Mouse (Mus musculus): Measurements from ENCODE around the gene Mtfr1l. TPM values are rescaled to one million over a fixed set of nuclear protein-coding genes. Genes with fewer than 3 reads are reported as not detected.

The Mtfr1l gene
- polyA plus RNA-seq, 1 experiment from 2014 or later, result 119 TPM

DNA sequence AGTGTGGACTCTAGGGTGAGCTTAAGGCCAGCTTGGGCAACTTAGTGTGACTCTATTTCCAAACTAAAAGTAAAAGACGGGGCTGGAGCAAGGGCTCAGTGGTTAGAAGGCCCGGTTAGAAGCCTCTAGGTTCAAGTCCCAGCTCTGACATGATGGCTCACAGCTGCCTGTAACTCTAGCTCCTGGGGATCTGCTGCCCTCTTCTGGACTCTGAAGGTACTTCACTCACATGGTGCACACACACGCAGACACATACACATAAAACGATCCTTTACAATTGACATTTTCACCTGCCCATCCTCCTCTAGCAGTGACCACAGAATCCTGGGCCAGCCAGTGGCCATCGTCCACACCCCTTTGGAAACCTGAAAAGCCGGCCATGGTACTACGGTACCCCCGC, 14.7 kb upstream of the Mtfr1l start:
- Histone ChIP-seq H3K36me3 (ENCODE audit: control insufficient read depth, insufficient read depth, low read length) (peaks cover 14% of the 10 kb centered on the region), H3K4me2 (replicated peaks; ENCODE audit: low read depth, low read length) (no peak overlapping the region), H3K4me1 (ENCODE audit: control insufficient read depth, insufficient read depth, low read length) (peaks cover 12% of the 10 kb centered on the region; the same call in 1 of the 2 replicates), H3K9me3 (ENCODE audit: control insufficient read depth, low read depth, low read length) (peaks cover 9% of the 10 kb centered on the region), H3K27ac (ENCODE audit: low read length) (no peak overlapping the region), H3K4me3 (ENCODE audit: low read depth, low read length) (no peak overlapping the region), H3K9ac (replicated peaks; ENCODE audit: low read depth, low read length) (no peak overlapping the region), H3K27me3 (ENCODE audit: control insufficient read depth, insufficient read depth, low read length) (no peaks in the 10 kb centered on the region)
- WGBS, result 96% methylated on average over 8 of the region's 8 CpGs
- no peak for ATAC-seq (ENCODE audit: insufficient number of reproducible peaks, insufficient read depth, low FRiP score, low read depth)

DNA sequence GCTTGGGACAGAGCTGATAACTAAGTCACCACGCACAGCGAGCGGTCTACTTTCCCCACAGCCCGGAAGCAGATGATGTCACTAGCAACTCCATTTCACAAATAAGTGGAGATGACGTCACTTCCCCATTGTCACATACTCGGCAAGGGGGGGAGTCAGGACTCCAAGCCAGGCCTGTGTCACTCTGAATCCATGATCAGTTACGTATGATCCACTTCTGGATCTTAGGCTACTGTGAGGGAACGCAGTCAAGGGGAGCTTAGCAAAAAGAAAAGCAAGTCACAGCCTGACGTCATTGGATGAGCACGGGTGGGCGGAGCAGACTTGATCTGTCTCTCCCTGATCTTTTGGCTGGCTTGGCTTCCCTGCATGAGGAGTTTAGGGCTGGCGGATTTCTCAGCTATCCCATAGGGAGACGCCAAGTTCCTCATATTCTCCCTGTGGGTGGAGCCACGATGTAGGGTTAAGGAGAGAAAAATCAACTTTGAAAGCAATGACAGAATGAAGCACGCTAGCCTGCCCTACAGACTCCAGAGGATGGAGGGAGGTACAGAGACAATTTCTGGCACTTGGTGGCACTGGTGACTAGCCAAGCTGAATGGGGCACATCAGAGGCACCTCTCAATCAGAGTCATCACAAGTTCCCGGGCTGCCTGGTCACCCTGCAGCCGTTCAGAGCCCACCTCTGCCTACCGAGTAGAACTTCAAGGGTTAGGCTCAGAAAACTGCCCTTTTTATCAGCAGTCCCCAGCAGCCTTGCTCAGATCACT, 13.2 kb upstream of the Mtfr1l start:
- H3K27me3 ChIP-seq (ENCODE audit: control insufficient read depth, insufficient read depth, low read length), result no peaks in the 10 kb centered on the region
- H3K4me2 ChIP-seq (replicated peaks; ENCODE audit: low read depth, low read length), result no peak overlapping the region
- no peak for ATAC-seq (ENCODE audit: insufficient number of reproducible peaks, insufficient read depth, low FRiP score, low read depth)
- 64% methylated on average over 18 of the region's 18 CpGs for WGBS
- no peak overlapping the region for H3K9ac ChIP-seq (replicated peaks; ENCODE audit: low read depth, low read length)
- no peak overlapping the region for H3K27ac ChIP-seq (ENCODE audit: low read length)
- peaks cover 24% of the 10 kb centered on the region for H3K36me3 ChIP-seq (ENCODE audit: control insufficient read depth, insufficient read depth, low read length)
- H3K4me3 ChIP-seq (ENCODE audit: low read depth, low read length), result no peak overlapping the region
- peaks cover 9% of the 10 kb centered on the region for H3K9me3 ChIP-seq (ENCODE audit: control insufficient read depth, low read depth, low read length)
- peaks cover 12% of the 10 kb centered on the region; the same call in 1 of the 2 replicates for H3K4me1 ChIP-seq (ENCODE audit: control insufficient read depth, insufficient read depth, low read length)

DNA sequence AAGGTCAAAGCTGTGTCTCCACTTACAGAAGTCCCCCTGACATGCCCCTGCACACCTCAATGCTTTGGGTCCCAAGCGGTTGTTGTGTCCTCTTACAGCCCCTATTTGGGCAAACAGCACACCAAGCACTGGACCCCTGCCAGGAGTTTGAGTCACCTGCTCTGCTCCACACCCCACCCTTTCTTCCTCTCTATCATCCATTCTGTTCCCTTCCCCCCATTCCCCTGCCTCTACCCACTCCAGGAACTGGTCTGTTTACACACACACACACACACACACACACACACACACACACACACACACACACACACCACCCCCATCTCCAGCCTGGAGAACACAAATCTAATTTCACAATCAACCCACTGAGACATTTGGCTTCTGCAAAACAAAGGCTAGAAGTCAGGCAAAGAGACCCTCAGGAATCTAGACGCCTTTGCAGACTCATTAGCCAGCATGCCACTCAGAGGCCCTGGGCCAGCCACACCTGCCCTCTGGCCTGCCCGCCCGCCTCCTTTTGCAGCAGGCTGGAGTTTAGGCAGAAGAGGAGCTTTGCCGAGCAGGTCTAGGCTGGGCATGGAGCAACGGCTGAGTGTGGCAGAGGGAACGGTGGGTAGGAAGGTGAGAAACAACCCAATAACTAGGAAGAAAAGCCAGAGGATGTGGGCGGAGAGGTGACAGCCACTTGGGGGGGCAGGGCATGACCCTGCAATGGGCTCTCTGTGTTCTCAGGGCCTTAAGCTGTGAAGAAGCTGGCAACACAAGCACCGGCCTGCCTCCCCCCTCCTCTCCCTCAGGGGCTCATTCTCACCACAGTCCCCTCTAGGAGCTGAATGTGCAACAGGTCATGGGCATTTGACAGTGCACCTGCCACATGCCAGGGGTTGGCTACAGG, 11.9 kb upstream of the Mtfr1l start:
- peaks cover 12% of the 10 kb centered on the region; the same call in 1 of the 2 replicates for H3K4me1 ChIP-seq (ENCODE audit: control insufficient read depth, insufficient read depth, low read length)
- 62% methylated on average over 9 of the region's 9 CpGs for WGBS
- H3K9ac ChIP-seq (replicated peaks; ENCODE audit: low read depth, low read length), result no peak overlapping the region
- 0 out of 2 replicates have a peak overlapping the region, but pooled peaks have one; percentile 11 for H3K27ac ChIP-seq (ENCODE audit: low read length)
- ATAC-seq (ENCODE audit: insufficient number of reproducible peaks, insufficient read depth, low FRiP score, low read depth), result no peak
- H3K27me3 ChIP-seq (ENCODE audit: control insufficient read depth, insufficient read depth, low read length), result no peaks in the 10 kb centered on the region
- peaks cover 9% of the 10 kb centered on the region for H3K9me3 ChIP-seq (ENCODE audit: control insufficient read depth, low read depth, low read length)
- H3K36me3 ChIP-seq (ENCODE audit: control insufficient read depth, insufficient read depth, low read length), result peaks cover 35% of the 10 kb centered on the region
- H3K4me3 ChIP-seq (ENCODE audit: low read depth, low read length), result no peak overlapping the region
- no peak overlapping the region for H3K4me2 ChIP-seq (replicated peaks; ENCODE audit: low read depth, low read length)

- WGBS, result 9% methylated on average over 5 of the region's 5 CpGs
- Histone ChIP-seq H3K4me3 (ENCODE audit: low read depth, low read length) (no peak overlapping the region), H3K9me3 (ENCODE audit: control insufficient read depth, low read depth, low read length) (no peaks in the 10 kb centered on the region), H3K27me3 (ENCODE audit: control insufficient read depth, insufficient read depth, low read length) (no peaks in the 10 kb centered on the region), H3K27ac (ENCODE audit: low read length) (no peak overlapping the region), H3K4me2 (replicated peaks; ENCODE audit: low read depth, low read length) (no peak overlapping the region), H3K9ac (replicated peaks; ENCODE audit: low read depth, low read length) (no peak overlapping the region), H3K36me3 (ENCODE audit: control insufficient read depth, insufficient read depth, low read length) (peaks cover 61% of the 10 kb centered on the region), H3K4me1 (ENCODE audit: control insufficient read depth, insufficient read depth, low read length) (peaks cover 8% of the 10 kb centered on the region; the same call in 1 of the 2 replicates)
- ATAC-seq (ENCODE audit: insufficient number of reproducible peaks, insufficient read depth, low FRiP score, low read depth), result peak; percentile 43; the same call in 1 of the 2 replicates
Observed at GRCm38 (mm10) chr4:134543261-134543660, 8.1 kb upstream of the Mtfr1l start.

GRCm38 (mm10) chr4:134542726-134543125, 7.5 kb upstream of the Mtfr1l start:
- Histone ChIP-seq H3K4me3 (ENCODE audit: low read depth, low read length) (no peak overlapping the region), H3K9me3 (ENCODE audit: control insufficient read depth, low read depth, low read length) (no peaks in the 10 kb centered on the region), H3K36me3 (ENCODE audit: control insufficient read depth, insufficient read depth, low read length) (peaks cover 59% of the 10 kb centered on the region), H3K4me2 (replicated peaks; ENCODE audit: low read depth, low read length) (no peak overlapping the region), H3K9ac (replicated peaks; ENCODE audit: low read depth, low read length) (no peak overlapping the region), H3K27me3 (ENCODE audit: control insufficient read depth, insufficient read depth, low read length) (no peaks in the 10 kb centered on the region), H3K27ac (ENCODE audit: low read length) (no peak overlapping the region), H3K4me1 (ENCODE audit: control insufficient read depth, insufficient read depth, low read length) (peaks cover 7% of the 10 kb centered on the region; the same call in 1 of the 2 replicates)
- 93% methylated on average over 9 of the region's 9 CpGs for WGBS
- no peak for ATAC-seq (ENCODE audit: insufficient number of reproducible peaks, insufficient read depth, low FRiP score, low read depth)

DNA sequence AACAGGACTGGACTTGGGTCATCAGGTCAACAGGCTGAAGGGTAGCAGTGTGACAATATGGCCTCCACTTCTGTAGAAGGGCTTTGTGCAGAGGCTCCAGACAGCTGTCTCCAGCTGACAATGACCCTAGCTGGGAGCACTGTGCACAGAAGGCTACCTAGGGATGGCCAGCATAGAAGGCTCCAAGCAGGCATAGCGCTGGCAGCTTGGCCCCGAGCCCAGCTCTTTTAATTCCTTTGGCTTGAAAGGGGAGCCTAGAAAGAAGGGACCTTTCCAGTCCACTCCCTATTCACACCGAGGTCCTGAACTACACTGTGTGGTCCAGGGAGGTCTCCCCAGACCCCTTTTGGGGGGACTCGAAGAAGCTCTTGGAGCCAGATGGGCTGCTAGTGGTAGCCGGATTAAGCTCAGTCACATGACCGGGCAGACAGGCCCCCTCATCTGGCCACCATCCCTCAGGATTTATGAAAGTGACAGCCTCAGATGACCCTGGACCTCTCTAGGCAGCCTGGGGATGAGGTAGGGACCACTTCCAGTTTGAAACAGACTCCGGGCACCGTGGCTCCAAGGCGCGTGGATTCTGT, 3.9 kb upstream of the Mtfr1l start:
- H3K4me2 ChIP-seq (replicated peaks; ENCODE audit: low read depth, low read length), result no peak overlapping the region
- H3K27me3 ChIP-seq (ENCODE audit: control insufficient read depth, insufficient read depth, low read length), result no peaks in the 10 kb centered on the region
- H3K4me3 ChIP-seq (ENCODE audit: low read depth, low read length), result no peak overlapping the region
- no peak overlapping the region for H3K27ac ChIP-seq (ENCODE audit: low read length)
- ATAC-seq (ENCODE audit: insufficient number of reproducible peaks, insufficient read depth, low FRiP score, low read depth), result no peak
- H3K9me3 ChIP-seq (ENCODE audit: control insufficient read depth, low read depth, low read length), result no peaks in the 10 kb centered on the region
- H3K36me3 ChIP-seq (ENCODE audit: control insufficient read depth, insufficient read depth, low read length), result peaks cover 39% of the 10 kb centered on the region
- WGBS, result 90% methylated on average over 10 of the region's 10 CpGs
- H3K4me1 ChIP-seq (ENCODE audit: control insufficient read depth, insufficient read depth, low read length), result peaks cover 6% of the 10 kb centered on the region; the same call in 1 of the 2 replicates
- no peak overlapping the region for H3K9ac ChIP-seq (replicated peaks; ENCODE audit: low read depth, low read length)

DNA sequence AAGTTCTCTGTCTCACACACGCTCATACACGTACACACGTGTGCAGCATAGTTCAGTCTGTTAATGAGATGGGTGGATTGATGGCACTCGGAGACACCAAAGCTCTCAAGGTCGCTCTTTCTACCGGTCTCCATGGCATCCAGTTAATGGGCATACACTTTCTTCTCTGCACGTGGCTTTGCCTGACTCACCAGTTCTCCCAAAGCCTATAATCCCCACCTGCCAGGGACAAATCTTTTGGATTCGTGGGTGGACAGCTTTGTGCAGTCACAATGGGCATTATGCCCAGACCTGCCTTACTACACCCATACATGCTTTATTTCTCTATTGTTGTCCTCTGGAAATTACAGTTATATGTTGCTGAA, 582 bp upstream of the Mtfr1l start:
- H3K27ac ChIP-seq (ENCODE audit: low read length), result peak overlapping the region; percentile 59; the same call in 1 of the 2 replicates
- peak overlapping the region; percentile 45 for H3K9ac ChIP-seq (replicated peaks; ENCODE audit: low read depth, low read length)
- H3K4me2 ChIP-seq (replicated peaks; ENCODE audit: low read depth, low read length), result peak overlapping the region; percentile 97
- peaks cover 21% of the 10 kb centered on the region for H3K36me3 ChIP-seq (ENCODE audit: control insufficient read depth, insufficient read depth, low read length)
- 7% methylated on average over 8 of the region's 8 CpGs for WGBS
- no peaks in the 10 kb centered on the region for H3K9me3 ChIP-seq (ENCODE audit: control insufficient read depth, low read depth, low read length)
- peaks cover 16% of the 10 kb centered on the region for H3K4me1 ChIP-seq (ENCODE audit: control insufficient read depth, insufficient read depth, low read length)
- H3K27me3 ChIP-seq (ENCODE audit: control insufficient read depth, insufficient read depth, low read length), result no peaks in the 10 kb centered on the region
- H3K4me3 ChIP-seq (ENCODE audit: low read depth, low read length), result peak overlapping the region; percentile 98
- no peak; the same call in 1 of the 2 replicates for ATAC-seq (ENCODE audit: insufficient number of reproducible peaks, insufficient read depth, low FRiP score, low read depth)

All from stomach, embryonic 14.5 days (tissue).